Mouse (Mus musculus): Measurements from ENCODE around the gene Nr6a1. TPM values are rescaled to one million over a fixed set of nuclear protein-coding genes. Genes with fewer than 3 reads are reported as not detected.
A peak's percentile ranks its signal among the peaks of the same experiment; 100 is the strongest.

Nr6a1 gene
- polyA plus RNA-seq, 1 experiment from 2014 or later = 2.1 TPM

- H3K4me2 ChIP-seq = peak overlapping the region; percentile 35
- H3K9ac ChIP-seq = no peak overlapping the region
- H3K4me3 ChIP-seq = no peak overlapping the region
- H3K27ac ChIP-seq = no peak overlapping the region
- H3K36me3 ChIP-seq = no peaks in the 10 kb centered on the region
- H3K27me3 ChIP-seq (replicated peaks) = peaks cover 10% of the 10 kb centered on the region
- WGBS (ENCODE audit: insufficient replicate concordance) = 27% methylated on average over 6 of the region's 6 CpGs
- peaks cover 23% of the 10 kb centered on the region for H3K4me1 ChIP-seq
- peak; percentile 50 for ATAC-seq
- no peaks in the 10 kb centered on the region for H3K9me3 ChIP-seq (replicated peaks)
Observed at GRCm38 (mm10) chr2:38719354-38719753, 208.1 kb downstream of the Nr6a1 start.

DNA sequence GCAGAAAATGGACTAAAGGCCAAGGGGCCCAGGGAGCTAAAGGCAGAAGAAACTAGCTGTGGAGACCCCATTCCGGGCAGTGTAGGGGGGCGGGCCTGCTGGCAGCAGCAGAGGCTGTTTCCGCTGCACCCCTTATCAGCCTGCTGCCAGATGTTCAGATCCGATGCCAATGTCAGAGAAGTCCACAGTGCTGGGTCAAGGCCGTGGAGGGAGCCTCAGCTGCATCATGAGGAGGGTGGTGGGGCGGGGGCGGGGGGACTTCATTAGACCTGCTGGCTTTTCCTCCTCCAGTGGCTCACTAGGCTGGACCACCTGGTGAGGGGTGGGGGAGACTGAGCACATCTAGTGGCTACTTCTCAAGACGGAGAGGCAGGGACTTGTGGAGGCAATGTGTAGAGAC is 208.8 kb downstream of the Nr6a1 start:
- Histone ChIP-seq H3K4me3 (no peak overlapping the region), H3K36me3 (no peaks in the 10 kb centered on the region), H3K27me3 (replicated peaks) (peaks cover 16% of the 10 kb centered on the region), H3K9ac (no peak overlapping the region), H3K27ac (no peak overlapping the region), H3K4me1 (peaks cover 23% of the 10 kb centered on the region), H3K9me3 (replicated peaks) (no peaks in the 10 kb centered on the region), H3K4me2 (peak overlapping the region; percentile 35)
- 18% methylated on average over 8 of the region's 8 CpGs for WGBS (ENCODE audit: insufficient replicate concordance)
- peak; percentile 76 for ATAC-seq

- no peak for ATAC-seq
- WGBS (ENCODE audit: insufficient replicate concordance) = 60% methylated on average over 2 of the region's 2 CpGs
- no peaks in the 10 kb centered on the region for H3K9me3 ChIP-seq (replicated peaks)
Observed at GRCm38 (mm10) chr2:38717436-38717835, 210.1 kb downstream of the Nr6a1 start.

GRCm38 (mm10) chr2:38714324-38714723 is 213.2 kb downstream of the Nr6a1 start, which contains the start of gene Nr5a1:
Gene Nr5a1, minus strand, starts transcription at chr2:38714542.
- Histone ChIP-seq H3K36me3 (no peaks in the 10 kb centered on the region), H3K9ac (no peak within 1 kb of the TSS), H3K4me2 (no peak within 1 kb of the TSS), H3K9me3 (replicated peaks) (no peaks in the 10 kb centered on the region), H3K27me3 (replicated peaks) (peaks cover 60% of the 10 kb centered on the region), H3K4me3 (no peak within 1 kb of the TSS), H3K27ac (no peak within 1 kb of the TSS), H3K4me1 (peaks cover 32% of the 10 kb centered on the region)
- ATAC-seq = no peak
- WGBS (ENCODE audit: insufficient replicate concordance) = 77% methylated on average over 13 of the region's 13 CpGs

More at GRCm38 (mm10) chr2:38717436-38717835, 210.1 kb downstream of the Nr6a1 start:
- Histone ChIP-seq H3K27me3 (replicated peaks) (peaks cover 29% of the 10 kb centered on the region), H3K4me2 (no peak overlapping the region), H3K4me3 (no peak overlapping the region), H3K9ac (no peak overlapping the region), H3K27ac (no peak overlapping the region), H3K4me1 (peaks cover 23% of the 10 kb centered on the region), H3K36me3 (no peaks in the 10 kb centered on the region)

- H3K9me3 ChIP-seq (replicated peaks) = no peaks in the 10 kb centered on the region
- H3K4me3 ChIP-seq = no peak overlapping the region
- no peak for ATAC-seq
- H3K4me2 ChIP-seq = no peak overlapping the region
- H3K4me1 ChIP-seq = peaks cover 25% of the 10 kb centered on the region
- H3K27me3 ChIP-seq (replicated peaks) = peaks cover 67% of the 10 kb centered on the region
- H3K27ac ChIP-seq = no peak overlapping the region
- no peak overlapping the region for H3K9ac ChIP-seq
- 69% methylated on average over 3 of the region's 3 CpGs for WGBS (ENCODE audit: insufficient replicate concordance)
- no peaks in the 10 kb centered on the region for H3K36me3 ChIP-seq
Observed at GRCm38 (mm10) chr2:38713596-38713995, 213.9 kb downstream of the Nr6a1 start.

DNA sequence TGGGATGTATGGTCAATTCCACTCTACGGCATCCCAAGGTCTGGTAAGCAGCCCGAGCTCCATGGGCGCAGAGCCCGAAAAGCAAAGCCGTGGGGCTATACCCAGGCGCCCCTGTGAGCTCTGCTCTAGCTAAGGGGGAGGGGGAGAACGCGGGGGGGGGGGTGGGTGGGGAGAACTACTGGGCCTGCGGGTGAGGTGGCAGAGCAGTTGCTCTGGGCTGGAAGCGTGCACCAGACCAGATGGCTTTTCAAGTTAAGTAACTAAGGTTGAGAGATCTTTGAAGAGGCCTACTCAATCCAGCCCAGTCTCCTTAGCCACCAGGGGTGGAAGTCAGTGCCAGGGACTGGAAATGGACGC is 214.7 kb downstream of the Nr6a1 start:
- no peak for ATAC-seq
- Histone ChIP-seq H3K27ac (no peak overlapping the region), H3K9me3 (replicated peaks) (no peaks in the 10 kb centered on the region), H3K4me2 (no peak overlapping the region), H3K4me3 (no peak overlapping the region), H3K4me1 (peaks cover 17% of the 10 kb centered on the region), H3K9ac (no peak overlapping the region), H3K36me3 (no peaks in the 10 kb centered on the region), H3K27me3 (replicated peaks) (peaks cover 76% of the 10 kb centered on the region)
- WGBS (ENCODE audit: insufficient replicate concordance) = 36% methylated on average over 11 of the region's 11 CpGs

- Histone ChIP-seq H3K9ac (no peak overlapping the region), H3K27me3 (replicated peaks) (peaks cover 81% of the 10 kb centered on the region), H3K4me3 (peak overlapping the region; percentile 23), H3K4me2 (peak overlapping the region; percentile 53), H3K27ac (no peak overlapping the region), H3K36me3 (no peaks in the 10 kb centered on the region), H3K9me3 (replicated peaks) (no peaks in the 10 kb centered on the region), H3K4me1 (peaks cover 16% of the 10 kb centered on the region)
- WGBS (ENCODE audit: insufficient replicate concordance) = 9% methylated on average over 58 of the region's 58 CpGs
- ATAC-seq = no peak
Observed at GRCm38 (mm10) chr2:38712076-38712768, 215.3 kb downstream of the Nr6a1 start.

DNA sequence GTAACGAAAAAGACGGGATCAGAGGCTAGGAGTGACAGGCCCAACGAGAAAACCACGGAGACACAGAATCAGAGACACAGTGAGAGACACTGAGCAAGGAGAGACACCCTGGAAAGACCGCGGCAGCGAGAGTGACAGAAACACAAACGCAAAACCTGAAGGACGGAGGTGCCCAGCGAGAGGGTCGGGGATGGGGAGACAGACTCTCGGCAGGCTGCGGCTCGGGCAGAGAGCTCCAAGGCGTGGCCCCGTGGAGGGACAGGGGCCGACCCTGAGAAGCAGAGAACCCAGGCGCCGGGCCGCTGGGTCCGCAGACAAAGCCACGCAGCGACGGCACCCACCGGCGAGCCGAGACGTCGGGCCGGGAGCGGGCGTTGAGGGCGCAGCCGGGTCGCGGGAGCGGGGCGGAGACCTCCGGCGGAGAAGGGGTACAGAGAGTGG is 216.0 kb downstream of the Nr6a1 start:
- no peak overlapping the region for H3K27ac ChIP-seq

DNA sequence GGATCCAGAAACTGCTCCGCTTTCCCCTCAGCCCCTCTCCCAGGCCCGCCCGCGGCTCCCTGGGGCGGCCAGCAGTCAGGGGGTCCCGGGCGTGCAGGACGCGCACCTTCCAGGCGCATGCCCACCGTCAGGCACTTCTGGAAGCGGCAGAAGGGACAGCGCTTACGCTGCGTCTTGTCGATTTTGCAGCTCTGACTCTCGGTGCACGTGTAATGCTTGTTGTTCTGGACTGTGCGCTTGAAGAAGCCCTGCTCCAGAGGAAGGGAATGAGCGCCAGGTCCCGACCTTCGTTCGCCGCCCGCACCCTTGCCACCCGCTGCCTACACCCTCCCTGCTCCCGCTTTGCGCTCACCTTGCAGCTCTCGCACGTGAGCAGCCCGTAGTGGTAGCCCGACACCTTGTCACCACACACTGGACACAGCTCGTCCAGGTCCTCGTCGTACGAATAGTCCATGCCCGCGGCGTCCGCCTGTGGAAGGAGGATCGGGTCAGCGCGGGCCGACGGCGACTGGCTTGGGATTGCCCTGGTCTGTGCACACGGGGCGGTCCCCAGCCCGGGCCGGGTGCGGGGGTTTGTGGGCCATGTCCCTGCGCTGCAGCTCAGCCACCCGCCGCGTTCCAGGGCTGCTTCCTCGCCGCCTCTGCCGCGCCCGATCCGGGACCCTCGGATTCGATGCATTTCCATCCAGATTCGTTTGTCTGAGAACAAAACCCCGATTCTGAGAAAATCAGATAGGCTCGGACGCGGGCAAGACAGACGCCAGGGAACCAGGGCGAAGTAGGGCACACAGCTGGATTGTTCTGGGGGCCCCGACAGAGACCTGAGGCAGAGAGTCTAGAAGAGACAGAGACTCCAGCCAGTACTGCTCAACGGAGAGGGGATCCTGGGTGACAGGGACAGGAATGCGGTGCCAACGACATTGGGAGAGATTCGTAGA is 216.9 kb downstream of the Nr6a1 start:
- no peak for ATAC-seq

More for the DNA sequence above, 216.0 kb downstream of the Nr6a1 start:
- Histone ChIP-seq H3K9me3 (replicated peaks) (no peaks in the 10 kb centered on the region), H3K9ac (no peak overlapping the region), H3K4me2 (peak overlapping the region; percentile 53), H3K4me1 (peaks cover 16% of the 10 kb centered on the region), H3K4me3 (peak overlapping the region; percentile 23), H3K36me3 (no peaks in the 10 kb centered on the region), H3K27me3 (replicated peaks) (peaks cover 89% of the 10 kb centered on the region)
- 2% methylated on average over 40 of the region's 40 CpGs for WGBS (ENCODE audit: insufficient replicate concordance)
- no peak for ATAC-seq

DNA sequence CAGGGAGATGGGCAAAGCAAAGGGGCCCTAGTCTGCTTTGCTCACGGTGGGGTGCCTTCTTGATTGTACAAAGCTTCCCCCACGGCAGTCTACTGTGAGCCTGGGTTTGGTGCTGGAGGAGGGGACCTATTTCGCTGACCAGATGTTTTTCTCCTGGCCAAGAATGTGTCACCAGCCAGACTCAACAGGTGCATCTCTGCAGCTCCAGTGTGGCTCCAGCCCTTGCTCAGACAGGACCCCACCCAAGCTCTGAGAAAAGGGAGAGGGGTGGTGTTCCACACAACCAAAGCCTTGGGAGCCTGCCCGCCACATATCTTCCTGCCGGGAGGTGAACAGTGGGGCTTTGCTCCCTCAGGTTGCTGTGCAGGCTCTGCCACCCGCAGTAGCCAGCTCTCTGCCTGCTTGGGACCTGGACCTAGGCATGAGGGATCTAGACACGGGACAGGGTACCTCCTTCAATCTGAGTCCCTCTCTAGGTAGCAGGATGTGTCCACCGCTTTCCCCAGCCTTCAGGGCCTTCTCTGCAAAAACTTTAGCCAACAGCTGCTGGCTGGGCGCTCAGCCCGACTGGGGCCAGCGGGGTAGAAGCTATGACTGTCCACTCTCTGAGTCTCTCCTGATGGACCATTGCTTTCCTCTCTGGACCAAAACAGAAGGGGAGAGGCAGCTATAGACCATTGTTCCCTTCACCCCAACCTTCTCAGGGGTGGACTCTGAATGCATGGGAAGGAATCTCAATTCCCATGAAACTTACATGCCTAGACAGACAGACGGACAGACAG is 218.4 kb downstream of the Nr6a1 start:
- Histone ChIP-seq H3K27me3 (replicated peaks) (peaks cover 100% of the 10 kb centered on the region), H3K4me1 (peaks cover 16% of the 10 kb centered on the region), H3K36me3 (no peaks in the 10 kb centered on the region), H3K4me3 (no peak overlapping the region), H3K4me2 (no peak overlapping the region), H3K27ac (no peak overlapping the region), H3K9ac (no peak overlapping the region), H3K9me3 (replicated peaks) (no peaks in the 10 kb centered on the region)
- no peak for ATAC-seq
- WGBS (ENCODE audit: insufficient replicate concordance) = 23% methylated on average over 12 of the region's 12 CpGs

More for the DNA sequence above, 216.9 kb downstream of the Nr6a1 start:
- H3K4me1 ChIP-seq = peaks cover 16% of the 10 kb centered on the region
- 2% methylated on average over 75 of the region's 75 CpGs for WGBS (ENCODE audit: insufficient replicate concordance)
- no peak overlapping the region for H3K27ac ChIP-seq
- peak overlapping the region; percentile 25 for H3K4me3 ChIP-seq
- no peaks in the 10 kb centered on the region for H3K9me3 ChIP-seq (replicated peaks)
- peak overlapping the region; percentile 40 for H3K4me2 ChIP-seq
- no peak overlapping the region for H3K9ac ChIP-seq
- H3K36me3 ChIP-seq = no peaks in the 10 kb centered on the region
- peaks cover 93% of the 10 kb centered on the region for H3K27me3 ChIP-seq (replicated peaks)

DNA sequence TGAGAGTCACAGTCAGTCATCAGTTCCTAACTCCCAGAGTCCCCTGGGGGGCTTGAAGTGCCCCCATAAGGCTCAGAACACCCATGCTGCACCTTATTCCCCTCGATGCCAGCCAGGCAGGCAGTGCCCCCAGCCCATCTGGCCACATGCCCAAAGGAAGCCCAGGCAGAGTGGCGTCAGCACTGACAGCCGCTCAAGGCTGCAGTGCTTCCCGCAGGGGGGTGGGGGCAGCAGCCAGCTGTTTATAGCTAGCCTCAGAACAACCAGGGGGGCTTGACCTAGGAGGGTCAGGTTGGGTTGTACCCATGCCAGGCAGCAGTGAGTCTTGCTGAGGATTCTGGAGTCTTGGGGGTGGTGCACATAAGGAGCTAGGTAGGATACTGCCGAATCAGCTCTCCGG is 220.8 kb downstream of the Nr6a1 start:
- Histone ChIP-seq H3K27ac (no peak overlapping the region), H3K4me1 (peaks cover 11% of the 10 kb centered on the region), H3K36me3 (no peaks in the 10 kb centered on the region), H3K27me3 (replicated peaks) (peaks cover 100% of the 10 kb centered on the region), H3K9me3 (replicated peaks) (no peaks in the 10 kb centered on the region), H3K9ac (no peak overlapping the region), H3K4me2 (no peak overlapping the region), H3K4me3 (no peak overlapping the region)
- 23% methylated on average over 6 of the region's 6 CpGs for WGBS (ENCODE audit: insufficient replicate concordance)
- ATAC-seq = no peak

Measured in liver, embryonic 12.5 days (tissue).